Mouse (Mus musculus): ENCODE data around the gene Fam169b.

Fam169b gene

DNA sequence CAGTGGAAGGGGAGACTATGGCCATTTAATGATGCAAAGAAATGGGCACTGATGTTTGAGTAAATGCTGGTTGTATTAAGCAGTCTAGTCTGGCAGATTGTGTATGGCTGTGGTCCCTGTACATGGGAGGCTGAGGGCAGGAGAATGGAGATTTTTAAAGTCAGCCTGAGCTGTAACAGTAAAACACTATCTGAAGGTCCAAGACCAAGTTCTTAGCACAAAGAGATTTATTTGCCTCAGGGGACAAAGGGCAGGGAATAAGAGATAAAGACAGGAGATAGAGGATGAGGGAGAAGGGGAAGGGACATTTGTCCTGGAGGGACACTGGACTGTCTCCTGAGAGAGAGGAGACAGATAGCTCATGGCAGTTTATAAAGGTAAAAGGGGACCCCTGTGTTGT, at the start of gene Fam169b:
Gene Fam169b (plus strand): TSS at position 325 of the 400 bp plus-strand sequence.
- no peak for DNase-seq (ENCODE audit: low read depth, low spot score)

- DNase-seq (ENCODE audit: low read depth, low spot score) = no peak
These were observed 49.6 kb upstream of the Fam169b start for GRCm38 (mm10) chr7:68224006-68224405.

GRCm38 (mm10) chr7:68225427-68226054, 48.1 kb upstream of the Fam169b start:
- DNase-seq (ENCODE audit: low read depth, low spot score) = no peak

DNA sequence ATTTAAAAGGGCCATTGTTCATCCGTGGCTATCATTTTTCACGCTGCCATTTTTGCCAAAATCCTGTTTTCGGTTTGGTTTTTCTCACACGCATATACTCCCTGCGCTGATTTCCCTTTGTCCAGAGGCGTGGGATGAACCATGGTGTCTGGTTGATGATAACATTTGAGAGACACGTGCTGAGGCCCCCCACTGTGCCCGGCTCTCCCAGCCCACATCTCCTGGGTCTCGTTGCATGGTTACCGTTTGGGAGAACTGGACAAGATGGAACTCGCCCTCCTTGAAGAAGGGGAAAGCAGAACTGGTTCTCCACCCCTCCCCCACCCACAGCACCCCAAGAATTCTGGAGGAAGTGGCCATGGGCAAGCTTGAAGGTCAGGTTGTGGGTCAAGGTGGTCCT, 46.6 kb upstream of the Fam169b start:
- DNase-seq (ENCODE audit: low read depth, low spot score) = no peak

GRCm38 (mm10) chr7:68227621-68228020, 46.0 kb upstream of the Fam169b start:
- no peak for DNase-seq (ENCODE audit: low read depth, low spot score)

DNA sequence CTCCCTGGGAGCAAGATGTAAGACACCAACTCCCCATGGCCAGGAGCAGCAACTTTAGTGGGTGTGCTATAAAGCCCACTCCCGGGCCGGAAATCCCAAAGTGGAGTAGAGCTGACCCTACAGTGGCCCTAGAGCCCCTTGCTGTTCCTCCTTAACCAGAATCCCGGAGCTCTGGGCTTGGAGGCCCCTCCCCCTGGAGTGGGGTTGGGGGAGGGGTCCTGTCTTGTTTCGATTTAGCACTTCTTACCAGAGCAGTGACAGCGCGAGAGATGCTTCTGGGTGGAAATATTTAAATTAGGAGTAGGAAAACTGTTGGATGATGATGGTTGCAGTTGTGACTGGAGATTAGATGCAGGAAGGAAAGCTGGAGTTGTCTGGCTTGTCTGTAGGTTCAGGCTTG, 45.1 kb upstream of the Fam169b start:
- DNase-seq (ENCODE audit: low read depth, low spot score) = no peak

- DNase-seq (ENCODE audit: low read depth, low spot score) = no peak
These were observed 42.8 kb upstream of the Fam169b start for GRCm38 (mm10) chr7:68230831-68231230.

DNA sequence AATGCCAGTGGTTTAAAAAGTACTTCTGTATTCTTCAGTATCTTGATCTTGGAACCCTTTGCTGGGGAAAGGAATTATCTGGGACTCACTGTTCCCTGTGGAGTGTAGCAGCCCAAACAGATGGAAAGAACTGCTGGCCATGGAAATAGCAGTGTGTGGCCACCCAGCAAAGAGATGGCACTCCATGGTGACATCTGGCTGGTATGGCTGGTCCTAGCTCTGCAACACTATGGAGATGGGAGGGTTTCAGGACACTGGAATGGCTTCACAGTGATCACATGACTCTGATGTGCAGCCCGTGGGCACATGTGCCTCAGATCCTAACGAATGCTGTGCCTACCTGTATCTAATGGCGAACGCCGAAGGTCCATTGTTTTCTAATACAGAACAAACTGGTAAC, 41.1 kb upstream of the Fam169b start:
- DNase-seq (ENCODE audit: low read depth, low spot score) = no peak

GRCm38 (mm10) chr7:68233619-68234223, 39.9 kb upstream of the Fam169b start:
- DNase-seq (ENCODE audit: low read depth, low spot score) = no peak

GRCm38 (mm10) chr7:68236817-68237216, 36.8 kb upstream of the Fam169b start:
- no peak for DNase-seq (ENCODE audit: low read depth, low spot score)

DNA sequence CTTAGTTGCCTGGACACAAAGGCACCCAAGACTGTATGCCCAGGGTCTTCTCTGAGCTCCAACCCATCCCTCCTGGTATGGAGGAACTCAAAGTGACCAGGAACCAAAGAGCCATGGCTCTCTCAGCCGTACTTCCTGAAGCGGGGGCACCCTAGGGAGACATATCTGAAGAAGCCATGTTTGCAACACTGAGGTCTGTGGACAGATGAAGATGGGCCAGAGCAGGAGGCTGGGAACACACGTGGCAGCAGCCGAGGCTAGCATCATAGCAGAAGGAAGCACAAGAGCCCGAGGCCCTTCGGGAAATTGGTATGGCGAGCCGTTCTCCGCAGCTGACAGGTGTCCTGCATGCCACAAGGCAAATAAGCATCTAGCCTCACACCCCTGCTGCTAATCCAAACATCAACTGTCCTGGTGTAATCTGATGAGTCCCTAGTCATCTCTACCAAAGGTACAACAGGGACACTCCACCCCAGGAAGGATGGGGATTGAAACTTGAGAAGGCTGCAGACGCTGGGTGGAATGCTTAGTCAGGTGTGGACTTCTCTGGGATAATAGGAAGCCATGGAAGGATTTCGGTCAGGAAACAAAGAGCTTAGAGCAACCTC, 34.3 kb upstream of the Fam169b start:
- no peak for DNase-seq (ENCODE audit: low read depth, low spot score)

DNA sequence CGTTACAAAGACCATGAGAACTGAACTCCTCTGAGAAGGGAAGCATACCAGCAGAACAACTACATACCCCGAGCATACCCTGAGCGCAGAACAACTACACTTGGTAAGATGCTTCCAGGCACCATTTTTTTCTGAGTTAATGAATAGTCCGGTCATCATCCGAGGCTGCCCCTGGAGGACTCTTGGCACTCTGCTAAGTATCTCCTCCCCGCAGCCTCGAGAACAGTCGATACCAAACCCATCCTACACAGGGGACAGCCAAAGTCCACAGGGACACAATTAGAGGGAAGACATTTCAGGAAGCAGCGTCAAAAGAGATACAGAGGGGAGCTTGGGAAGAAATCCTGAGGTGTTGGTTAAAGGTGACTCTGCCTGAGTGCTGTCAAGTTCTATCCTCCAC, 32.4 kb upstream of the Fam169b start:
- DNase-seq (ENCODE audit: low read depth, low spot score) = no peak

GRCm38 (mm10) chr7:68245681-68246080, 28.0 kb upstream of the Fam169b start:
- DNase-seq (ENCODE audit: low read depth, low spot score) = no peak

DNA sequence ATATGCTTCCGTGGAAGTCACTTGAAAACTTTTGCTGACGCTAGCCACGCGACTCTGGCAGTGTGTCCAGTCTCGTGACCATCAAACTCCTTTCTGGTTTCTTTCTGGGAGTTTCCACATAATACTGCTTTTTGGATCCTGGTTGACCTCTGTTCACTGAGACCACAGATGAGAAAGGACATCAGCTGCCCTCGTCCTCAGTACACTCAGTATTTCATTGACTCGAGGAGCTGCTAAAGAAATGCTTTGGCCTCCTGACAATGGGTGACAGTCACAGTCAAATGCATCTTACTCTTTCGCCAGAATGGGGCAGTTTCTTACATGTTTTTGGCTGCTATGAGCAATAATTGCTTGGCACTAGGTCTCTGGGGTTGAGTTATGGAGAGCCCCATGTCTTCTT, 27.4 kb upstream of the Fam169b start:
- no peak for DNase-seq (ENCODE audit: low read depth, low spot score)

GRCm38 (mm10) chr7:68250411-68250810, 23.2 kb upstream of the Fam169b start:
- DNase-seq (ENCODE audit: low read depth, low spot score) = no peak

GRCm38 (mm10) chr7:68250902-68251301, 22.7 kb upstream of the Fam169b start:
- DNase-seq (ENCODE audit: low read depth, low spot score) = no peak

- no peak for DNase-seq (ENCODE audit: low read depth, low spot score)
These were observed 15.9 kb upstream of the Fam169b start for GRCm38 (mm10) chr7:68257767-68258166.

DNA sequence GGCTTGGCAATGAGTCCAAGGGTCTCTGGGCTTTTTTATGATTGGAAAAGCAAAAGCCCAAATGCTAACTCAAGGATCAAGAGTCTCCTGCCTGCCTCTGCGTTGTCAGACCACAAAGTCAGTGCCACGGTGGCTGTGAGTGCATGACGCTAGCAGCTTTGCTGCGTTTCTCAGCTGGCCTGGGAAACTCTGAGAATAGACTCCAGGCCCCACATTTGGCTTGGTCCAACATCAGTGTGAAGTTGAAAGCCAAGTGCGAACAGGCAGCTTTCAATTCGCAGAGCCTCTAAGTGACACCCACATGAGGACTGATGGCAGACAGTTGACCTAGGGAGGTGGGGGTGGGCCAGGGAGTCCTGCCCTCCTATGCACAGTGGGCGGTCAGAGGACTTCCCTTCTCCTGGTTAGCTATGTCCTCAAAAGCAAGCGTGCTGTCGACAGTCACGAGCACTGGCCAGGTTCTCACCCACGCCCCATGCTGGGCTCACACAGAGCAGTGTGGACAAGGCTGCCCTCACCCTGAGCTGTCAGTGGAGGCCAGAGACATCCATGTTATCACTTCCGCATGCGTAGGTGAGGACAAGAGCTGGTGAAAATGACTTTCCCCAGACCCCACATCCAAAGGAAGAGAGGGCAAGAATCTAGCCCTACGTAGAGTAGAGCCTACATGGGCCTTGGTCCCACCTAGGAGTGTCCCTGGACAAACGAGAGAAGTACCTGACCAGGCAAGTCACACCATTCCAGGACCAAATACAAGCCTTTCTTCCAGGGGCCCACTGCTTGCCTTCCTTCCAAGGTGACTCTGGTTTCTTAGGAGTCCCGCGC, 15.1 kb upstream of the Fam169b start:
- DNase-seq (ENCODE audit: low read depth, low spot score) = no peak

DNA sequence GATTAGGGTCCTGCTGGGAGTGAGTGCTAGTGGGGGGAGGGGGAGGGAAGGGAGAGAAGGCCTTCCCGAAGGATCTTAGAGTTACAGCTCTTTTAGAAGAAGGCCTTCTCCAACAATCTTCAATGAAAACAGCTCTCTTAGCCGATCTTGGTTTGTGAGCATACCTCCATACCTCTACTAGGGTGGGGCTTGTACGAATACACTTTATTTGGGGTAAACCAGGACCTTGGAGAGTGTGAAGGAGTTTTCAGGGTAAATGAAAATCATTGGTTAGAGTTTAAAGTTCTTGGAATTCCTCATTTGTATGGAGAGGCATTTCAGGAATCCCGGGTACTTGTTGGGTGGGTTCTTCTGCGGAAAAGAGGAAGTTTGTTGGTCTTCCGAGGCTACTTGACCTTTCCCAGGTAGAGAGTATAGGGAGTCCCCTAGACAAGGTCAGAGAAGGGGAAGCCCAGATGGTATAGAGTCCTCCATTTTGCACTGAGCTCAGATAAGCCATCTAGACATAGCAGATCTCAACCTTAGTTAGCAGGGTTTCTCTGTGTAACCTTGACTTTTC, 14.0 kb upstream of the Fam169b start:
- peak; percentile 53 for DNase-seq (ENCODE audit: low read depth, low spot score)

- DNase-seq (ENCODE audit: low read depth, low spot score) = no peak
These were observed 10.9 kb upstream of the Fam169b start for GRCm38 (mm10) chr7:68262612-68263200.

DNA sequence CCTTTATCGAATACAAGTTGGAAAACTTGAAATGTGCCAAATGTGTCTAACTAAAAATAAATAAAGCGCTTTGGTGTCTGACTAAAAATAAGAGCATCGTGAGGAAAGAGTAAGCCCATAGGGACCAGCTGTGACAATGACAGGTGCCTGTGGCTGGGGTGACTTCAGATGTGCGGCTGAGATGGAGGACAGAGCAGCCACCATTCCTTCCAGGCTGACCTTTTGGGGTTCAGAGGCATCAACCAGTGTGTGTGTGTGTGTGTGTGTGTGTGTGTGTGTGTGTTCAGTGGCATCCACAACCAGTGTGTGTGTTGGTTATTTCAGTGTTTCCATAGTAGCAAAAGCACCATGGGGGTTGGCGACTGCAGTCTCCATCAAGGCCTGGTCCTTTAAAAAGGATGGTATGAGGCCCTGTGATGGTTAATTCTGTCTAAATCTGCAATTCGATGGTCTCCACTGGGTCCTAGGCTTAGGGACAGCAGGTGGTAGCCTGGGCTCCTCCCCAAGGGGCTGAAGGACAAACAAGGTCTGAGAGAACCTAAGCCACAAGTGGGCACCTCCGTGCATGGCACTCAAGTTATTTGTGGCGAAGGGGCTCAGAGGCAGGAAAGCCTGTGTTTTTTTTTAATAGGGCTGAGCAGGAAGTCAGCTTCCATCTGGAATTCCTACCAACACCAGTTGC, 10.2 kb upstream of the Fam169b start:
- no peak for DNase-seq (ENCODE audit: low read depth, low spot score)
